Mouse (Mus musculus): ENCODE results near the gene Pias3.

DNA sequence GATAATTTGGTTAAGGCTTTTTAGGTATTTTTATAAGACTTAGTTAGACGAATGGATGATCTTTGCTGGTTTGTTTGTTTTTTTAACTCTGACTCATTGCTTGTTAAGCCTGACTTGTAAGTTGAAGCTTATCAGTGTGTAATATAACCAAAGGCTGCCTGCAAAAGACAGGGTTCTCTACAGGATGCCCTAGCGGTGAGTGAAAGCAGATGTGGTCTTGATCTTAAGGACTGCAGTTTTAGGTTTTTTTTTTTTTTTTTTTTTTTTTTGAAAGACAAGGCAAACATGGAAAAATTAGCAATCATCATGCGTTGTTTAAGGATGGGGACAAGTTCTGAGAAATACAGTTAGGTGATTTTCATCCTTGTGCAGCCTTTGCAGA is 33.2 kb downstream of the Pias3 start:
- no peak for TF ChIP-seq CTCF (IDR thresholded peaks at IDR 0.05; ENCODE audit: control insufficient read depth, insufficient read depth, low read length)
- no peak for TF ChIP-seq POLR2A (IDR thresholded peaks at IDR 0.05; ENCODE audit: borderline replicate concordance, control insufficient read depth, low read depth, low read length)

Measured in bone marrow, adult 2 months (tissue).